Mouse (Mus musculus): ENCODE results near the gene Wwc1. TPM values are rescaled to one million over a fixed set of nuclear protein-coding genes. Genes with fewer than 3 reads are reported as not detected.

The Wwc1 gene
- total and polyA plus RNA-seq, 3 experiments, result 0.89 to 8.7 (median 2.0) TPM

- Histone ChIP-seq H3K9ac (ENCODE audit: insufficient read depth, low read depth) (no peak overlapping the region), H3K27me3 (replicated peaks) (no peaks in the 10 kb centered on the region), H3K4me1 (ENCODE audit: control insufficient read depth in 1 of 2, insufficient read depth in 2 of 2) (peaks cover 0 to 14% of the 10 kb centered on the region in 2 experiments; a peak in 2 of 4 replicates), H3K4me3 (replicated peaks in 1 of 3; ENCODE audit: low read depth in 2 of 3, low read length in 2 of 3, poor library complexity in 1 of 3) (no peak overlapping the region), H3K27ac (ENCODE audit: insufficient read depth, low read depth) (no peak overlapping the region), H3K36me3 (replicated peaks in 1 of 2; ENCODE audit: control insufficient read depth in 1 of 2, insufficient read depth in 1 of 2, low read length in 1 of 2) (no peaks in the 10 kb centered on the region), H3K79me2 (replicated peaks; ENCODE audit: control insufficient read depth, extremely low read depth, insufficient read depth, poor library complexity, severe bottlenecking) (no peaks in the 10 kb centered on the region), H3K9me3 (replicated peaks; ENCODE audit: low read length) (no peaks in the 10 kb centered on the region), H3K4me2 (ENCODE audit: insufficient read depth, low read depth, poor library complexity, severe bottlenecking) (no peak overlapping the region)
- DNase-seq (ENCODE audit: extremely low read depth), result no peak
- in situ Hi-C loops (cut with MboI; ENCODE audit: low pct_ligation_motif_present, low pct_unique_long_range_greater_than_20kb, low sequenced_read_pairs) (no loop called here), dilution Hi-C loops (cut with MboI; ENCODE audit: extremely low pct_ligation_motif_present, extremely low pct_unique_long_range_greater_than_20kb, low sequenced_read_pairs) (no loop called here)
- TF ChIP-seq UBTF (IDR thresholded peaks at IDR 0.05; ENCODE audit: low read depth, low read length) (no peak), HCFC1 (IDR thresholded peaks at IDR 0.05; ENCODE audit: low read depth, low read length) (no peak), IRF4 (IDR thresholded peaks at IDR 0.05; ENCODE audit: low read depth, low read length) (no peak), NRF1 (IDR thresholded peaks at IDR 0.05; ENCODE audit: low read depth, low read length) (no peak), POLR2A (IDR thresholded peaks at IDR 0.05; ENCODE audit: low read depth, low read length) (no peak), ETS1 (conservative IDR thresholded peaks at IDR 0.05; ENCODE audit: low read depth, low read length) (no peak), USF2 (conservative IDR thresholded peaks at IDR 0.05; ENCODE audit: low read depth, low read length) (no peak), NELFE (IDR thresholded peaks at IDR 0.05; ENCODE audit: low read depth, low read length) (no peak), PAX5 (IDR thresholded peaks at IDR 0.05; ENCODE audit: low read length) (no peak), MAX (IDR thresholded peaks at IDR 0.05; ENCODE audit: low read length) (no peak), MYC (IDR thresholded peaks at IDR 0.05; ENCODE audit: low read depth, low read length) (no peak), EP300 (IDR thresholded peaks at IDR 0.05; ENCODE audit: low read length) (no peak)
Observed at GRCm38 (mm10) chr11:35968291-35968690, 12.0 kb downstream of the Wwc1 start.

- DNase-seq (ENCODE audit: extremely low read depth), result no peak
- Histone ChIP-seq H3K9me3 (replicated peaks; ENCODE audit: low read length) (no peaks in the 10 kb centered on the region), H3K4me1 (ENCODE audit: control insufficient read depth in 1 of 2, insufficient read depth in 2 of 2) (no peaks in the 10 kb centered on the region), H3K9ac (ENCODE audit: insufficient read depth, low read depth) (no peak overlapping the region), H3K27ac (ENCODE audit: insufficient read depth, low read depth) (no peak overlapping the region), H3K27me3 (replicated peaks) (no peaks in the 10 kb centered on the region), H3K4me2 (ENCODE audit: insufficient read depth, low read depth, poor library complexity, severe bottlenecking) (no peak overlapping the region), H3K36me3 (replicated peaks in 1 of 2; ENCODE audit: control insufficient read depth in 1 of 2, insufficient read depth in 1 of 2, low read length in 1 of 2) (no peaks in the 10 kb centered on the region), H3K79me2 (replicated peaks; ENCODE audit: control insufficient read depth, extremely low read depth, insufficient read depth, poor library complexity, severe bottlenecking) (no peaks in the 10 kb centered on the region), H3K4me3 (replicated peaks in 1 of 3; ENCODE audit: low read depth in 2 of 3, low read length in 2 of 3, poor library complexity in 1 of 3) (no peak overlapping the region)
- dilution Hi-C loops (cut with MboI; ENCODE audit: extremely low pct_ligation_motif_present, extremely low pct_unique_long_range_greater_than_20kb, low sequenced_read_pairs) (no loop called here), in situ Hi-C loops (cut with MboI; ENCODE audit: low pct_ligation_motif_present, low pct_unique_long_range_greater_than_20kb, low sequenced_read_pairs) (no loop called here)
- no peak for TF ChIP-seq ZC3H11A (IDR thresholded peaks at IDR 0.05; ENCODE audit: low read depth, low read length)
- TF ChIP-seq GABPA (IDR thresholded peaks at IDR 0.05; ENCODE audit: insufficient replicate concordance, low read depth, low read length), result no peak
- no peak for TF ChIP-seq SMC3 (IDR thresholded peaks at IDR 0.05; ENCODE audit: low read depth, low read length)
- no peak for TF ChIP-seq UBTF (IDR thresholded peaks at IDR 0.05; ENCODE audit: low read depth, low read length)
- TF ChIP-seq BHLHE40 (IDR thresholded peaks at IDR 0.05; ENCODE audit: low read depth, low read length), result no peak
- no peak for TF ChIP-seq IRF4 (IDR thresholded peaks at IDR 0.05; ENCODE audit: low read depth, low read length)
Observed at GRCm38 (mm10) chr11:35963981-35964549, 16.3 kb downstream of the Wwc1 start.
